Mouse (Mus musculus): ENCODE results near the gene Timm29.

The Timm29 gene

DNA sequence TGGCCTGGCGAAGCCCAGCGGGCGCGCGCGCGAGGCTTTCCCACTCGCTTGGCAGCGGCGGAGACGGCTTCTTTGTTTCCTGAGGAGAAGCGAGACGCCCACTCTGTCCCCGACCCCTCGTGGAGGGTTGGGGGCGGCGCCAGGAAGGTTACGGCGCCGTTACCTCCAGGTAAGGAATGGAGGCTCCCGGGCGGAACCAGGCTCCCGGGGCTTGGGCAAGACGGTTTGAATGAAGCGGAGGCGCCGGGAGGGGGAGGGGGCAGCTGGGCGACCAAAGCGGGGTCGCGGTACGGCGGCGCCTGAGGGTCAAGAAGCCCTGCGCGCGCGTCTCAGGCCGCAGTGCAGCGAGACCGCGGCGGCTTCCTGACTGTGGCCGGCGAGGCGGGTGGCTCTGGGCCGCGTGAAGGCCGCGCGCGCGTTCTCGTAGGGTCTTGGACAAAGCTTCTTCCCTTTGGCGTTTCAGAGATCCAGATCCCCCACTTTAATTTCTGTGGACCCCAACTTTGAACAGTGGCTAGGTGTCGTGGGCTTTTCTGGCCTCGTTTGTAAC, 23.8 kb downstream of the Timm29 start:
- DNase-seq (ENCODE audit: low spot score), result peak; percentile 89

GRCm38 (mm10) chr9:21617066-21617465, 24.5 kb downstream of the Timm29 start:
- DNase-seq (ENCODE audit: low spot score), result no peak

DNA sequence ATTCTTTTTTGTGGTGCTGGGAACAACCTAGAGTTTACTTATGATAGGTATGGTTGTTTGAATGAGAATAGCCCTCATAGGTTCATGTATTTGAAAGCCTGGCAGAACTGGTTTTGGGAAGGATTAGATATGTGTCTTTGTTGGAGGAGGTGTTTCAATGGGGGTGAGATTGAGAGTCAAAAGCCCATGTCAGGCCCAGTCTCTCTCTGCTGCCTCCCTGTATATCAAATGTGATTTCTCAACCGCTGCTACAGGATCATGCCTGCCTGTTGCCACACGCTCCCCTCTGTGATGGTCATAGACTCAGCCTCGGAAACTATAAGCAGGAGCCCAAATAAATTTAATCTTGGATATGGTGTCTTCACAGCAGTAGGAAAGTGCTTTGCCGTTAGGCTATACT, 27.7 kb downstream of the Timm29 start:
- DNase-seq (ENCODE audit: low spot score), result no peak

DNA sequence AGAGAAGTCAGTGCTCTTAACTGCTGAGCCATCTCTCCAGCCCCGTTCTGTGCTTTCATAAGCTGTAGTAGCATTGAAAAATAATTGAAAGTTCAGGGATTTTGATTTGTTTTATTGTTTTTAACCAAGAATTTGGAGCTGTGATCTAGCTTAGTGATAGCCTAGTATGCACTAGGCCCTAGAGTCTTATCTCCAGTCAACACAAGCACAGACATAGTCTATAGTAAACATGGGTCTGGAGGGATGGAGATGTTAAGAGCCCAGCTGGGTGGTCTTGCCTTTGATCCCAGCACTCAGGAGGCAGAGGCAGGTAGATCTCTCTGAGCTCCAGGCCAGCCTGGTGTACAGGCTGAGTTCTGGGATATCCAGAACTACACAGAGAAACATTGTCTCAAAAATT, 30.2 kb downstream of the Timm29 start:
- no peak for DNase-seq (ENCODE audit: low spot score)

- peak; percentile 15 for DNase-seq (ENCODE audit: low spot score)
Measured at GRCm38 (mm10) chr9:21625342-21626339, 33.1 kb downstream of the Timm29 start.

- peak; percentile 7 for DNase-seq (ENCODE audit: low spot score)
Measured at GRCm38 (mm10) chr9:21626571-21626970, 34.0 kb downstream of the Timm29 start.

GRCm38 (mm10) chr9:21627145-21627795, 34.7 kb downstream of the Timm29 start:
- no peak for DNase-seq (ENCODE audit: low spot score)

DNA sequence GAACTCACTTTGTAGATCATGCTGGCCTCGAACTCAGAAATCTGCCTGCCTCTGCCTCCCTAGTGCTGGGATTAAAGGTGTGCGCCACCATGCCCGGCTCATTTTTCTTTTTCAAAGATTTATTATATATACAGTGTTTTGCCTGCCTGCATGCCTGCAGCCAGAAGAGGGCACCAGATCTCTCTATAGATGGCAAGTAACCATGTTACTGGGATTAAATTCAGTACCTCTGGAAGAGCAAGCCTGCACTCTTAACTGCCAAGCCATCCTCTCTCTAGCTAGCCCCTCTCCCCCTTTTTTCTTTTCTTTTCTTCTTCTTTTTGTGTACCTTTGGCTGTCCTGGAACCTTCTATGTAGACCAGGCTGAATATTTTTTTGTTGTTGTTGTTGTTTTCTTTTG, 38.2 kb downstream of the Timm29 start:
- peak; percentile 46 for DNase-seq (ENCODE audit: low spot score)

DNA sequence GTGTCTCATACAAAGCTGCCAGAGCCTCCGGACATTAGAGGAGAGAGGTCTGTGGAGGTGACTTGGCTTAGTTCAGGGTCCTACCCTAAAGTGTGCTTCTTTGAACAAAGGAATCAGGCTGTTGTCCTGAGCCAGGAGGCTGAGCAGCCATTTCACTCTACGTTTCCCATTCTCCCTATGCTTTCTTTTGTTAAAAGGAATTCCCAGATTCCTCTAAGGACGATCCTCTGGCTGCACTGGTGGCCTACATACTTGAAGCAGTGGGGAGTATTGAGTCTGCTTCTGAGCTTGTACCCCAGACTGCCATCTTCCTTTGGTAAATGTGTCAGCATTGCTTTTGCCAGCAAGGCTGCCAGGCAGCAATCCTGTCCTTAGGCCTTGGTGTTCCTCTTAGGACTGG, 40.6 kb downstream of the Timm29 start:
- no peak for DNase-seq (ENCODE audit: low spot score)

DNA sequence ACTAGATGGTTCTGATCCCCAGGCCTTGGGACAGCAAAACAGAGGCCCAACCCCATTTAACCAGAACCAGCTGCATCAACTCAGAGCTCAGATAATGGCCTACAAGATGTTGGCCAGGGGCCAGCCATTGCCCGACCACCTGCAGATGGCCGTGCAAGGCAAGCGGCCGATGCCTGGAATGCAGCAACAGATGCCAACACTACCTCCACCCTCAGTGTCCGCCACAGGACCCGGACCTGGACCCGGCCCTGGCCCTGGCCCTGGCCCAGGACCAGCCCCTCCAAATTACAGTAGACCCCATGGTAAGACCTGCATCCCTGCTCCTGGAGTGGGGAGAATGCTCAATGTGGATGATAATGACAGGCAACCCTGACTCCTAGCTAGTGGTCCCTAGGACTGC, 43.1 kb downstream of the Timm29 start:
- DNase-seq (ENCODE audit: low spot score), result no peak

GRCm38 (mm10) chr9:21639031-21639430, 46.5 kb downstream of the Timm29 start:
- DNase-seq (ENCODE audit: low spot score), result no peak
